In the genomic region with DNA sequence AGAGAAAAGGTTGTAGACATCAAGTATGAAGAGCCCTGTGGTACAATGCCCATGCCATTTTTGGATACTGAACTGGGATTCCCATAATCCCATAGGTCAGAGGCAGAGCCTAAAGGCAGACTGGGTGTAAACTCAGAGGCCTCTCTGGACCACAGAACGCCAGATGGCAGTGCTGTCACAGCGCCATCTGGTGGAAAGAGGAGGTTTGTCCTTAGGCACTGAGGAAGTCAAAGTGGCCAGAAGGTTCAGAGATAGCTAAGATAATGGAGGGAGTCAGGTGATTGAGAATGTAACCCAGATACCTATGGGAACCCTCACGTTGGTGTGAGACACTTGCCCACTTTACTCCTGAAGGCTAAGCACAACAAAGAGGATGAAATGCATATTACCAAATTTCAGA, we compare ENCODE assay signal across 1 mouse cellular context.
TF ChIP-seq lines count a peak whose summit lies in the region.

No protein-coding gene starts in this region.

TF ChIP-seq in CH12.LX, 34 proteins besides CTCF, POLR2A, EP300 and RAD21 (continued from another document):
- TF ChIP-seq TCF12 (IDR thresholded peaks at IDR 0.05; ENCODE audit: low read depth, low read length) (peak; percentile 44; the same call in 1 of the 2 replicates), NELFE (IDR thresholded peaks at IDR 0.05; ENCODE audit: low read depth, low read length) (peak; percentile 43; the same call in 1 of the 2 replicates), ZNF384 (IDR thresholded peaks at IDR 0.05; ENCODE audit: low read depth, low read length) (no peak), JUN (IDR thresholded peaks at IDR 0.05; ENCODE audit: insufficient read depth, low read depth, low read length) (no peak), JUND (conservative IDR thresholded peaks at IDR 0.05; ENCODE audit: low read depth, low read length) (no peak; the same call in 1 of the 2 replicates), ELF1 (IDR thresholded peaks at IDR 0.05; ENCODE audit: low read depth, low read length) (peak; percentile 65), BHLHE40 (IDR thresholded peaks at IDR 0.05; ENCODE audit: low read depth, low read length) (no peak), SIN3A (IDR thresholded peaks at IDR 0.05; ENCODE audit: low read length) (no peak), ZC3H11A (IDR thresholded peaks at IDR 0.05; ENCODE audit: low read depth, low read length) (0 out of 2 replicates have a peak, but pooled peaks have one; percentile 7), NRF1 (IDR thresholded peaks at IDR 0.05; ENCODE audit: low read depth, low read length) (no peak), MXI1 (IDR thresholded peaks at IDR 0.05; ENCODE audit: low read depth, low read length) (peak; percentile 46; the same call in 1 of the 2 replicates), SMC3 (IDR thresholded peaks at IDR 0.05; ENCODE audit: low read depth, low read length) (peak; percentile 94)
